Mouse (Mus musculus): Measurements from ENCODE around the gene Zglp1.

DNA sequence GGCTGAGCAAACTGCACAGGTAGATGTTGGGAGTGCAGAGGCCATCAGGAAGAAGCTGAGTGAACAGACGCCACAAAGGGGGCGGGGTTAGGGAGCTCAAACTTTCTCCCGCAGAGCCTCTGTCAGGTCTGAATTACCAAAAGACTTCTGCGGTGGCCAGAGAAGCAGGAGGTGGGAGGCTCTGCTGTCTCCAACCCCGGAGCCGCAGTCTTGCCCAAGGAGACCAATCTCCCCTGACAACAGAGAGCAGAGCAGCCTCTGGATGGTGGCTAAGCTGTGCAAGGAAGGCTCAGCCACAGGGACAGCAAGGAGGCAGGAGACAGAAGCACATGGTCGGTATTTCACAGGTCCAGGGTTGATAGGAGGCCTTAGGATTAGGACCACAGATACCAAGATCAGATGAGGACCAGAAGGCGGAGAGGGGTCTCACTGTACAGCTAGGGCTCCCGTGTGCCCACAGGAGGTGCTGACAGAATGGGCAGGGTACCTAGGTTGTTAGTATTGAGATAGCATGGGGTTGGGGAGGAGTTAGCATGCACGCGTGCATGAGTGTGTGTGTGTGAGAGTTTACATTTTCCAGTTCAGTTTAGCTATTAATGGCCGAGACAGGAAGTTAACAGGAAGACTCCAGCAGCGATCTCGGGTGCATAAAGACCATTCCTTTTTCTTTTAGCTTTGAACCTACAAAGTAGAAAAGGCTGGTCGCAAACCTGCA lies 33.7 kb upstream of the Zglp1 start:
- TF ChIP-seq CTCF (IDR thresholded peaks at IDR 0.05; ENCODE audit: extremely low read depth, insufficient read depth, insufficient read length, insufficient replicate concordance) = no peak
- TF ChIP-seq POLR2A (IDR thresholded peaks at IDR 0.05; ENCODE audit: low read depth, low read length) = no peak
